Mouse (Mus musculus): ENCODE measurements around the gene H2-Q10. TPM values are rescaled to one million over a fixed set of nuclear protein-coding genes. Genes with fewer than 3 reads are reported as not detected.

The H2-Q10 gene
- polyA plus RNA-seq, 1 experiment from 2014 or later = 0.72 TPM

- H3K4me3 ChIP-seq (ENCODE audit: low read depth, low read length) = no peak overlapping the region
- DNase-seq (ENCODE audit: low spot score) = no peak
- H3K9ac ChIP-seq (ENCODE audit: low read length) = 0 out of 2 replicates have a peak overlapping the region, but pooled peaks have one; percentile 30
- no peaks in the 10 kb centered on the region for H3K36me3 ChIP-seq (ENCODE audit: control insufficient read depth, insufficient read depth, low read length)
- WGBS = 24% methylated on average over 6 of the region's 6 CpGs
- H3K27ac ChIP-seq (replicated peaks; ENCODE audit: low read depth, low read length) = no peak overlapping the region
- ATAC-seq (ENCODE audit: insufficient number of reproducible peaks, low FRiP score, low TSS enrichment, low read depth) = no peak
- peaks cover 16% of the 10 kb centered on the region for H3K4me1 ChIP-seq (ENCODE audit: control insufficient read depth, insufficient read depth, low read length)
- peak overlapping the region; percentile 84 for H3K4me2 ChIP-seq (ENCODE audit: low read depth, severe bottlenecking)
- no peaks in the 10 kb centered on the region for H3K9me3 ChIP-seq (ENCODE audit: control insufficient read depth, low read length)
- H3K27me3 ChIP-seq (ENCODE audit: control insufficient read depth, insufficient read depth, low read length) = no peaks in the 10 kb centered on the region
These were observed 44.9 kb downstream of the H2-Q10 start for GRCm38 (mm10) chr17:35514756-35515155.

- Histone ChIP-seq H3K4me1 (ENCODE audit: control insufficient read depth, insufficient read depth, low read length) (peaks cover 16% of the 10 kb centered on the region), H3K27me3 (ENCODE audit: control insufficient read depth, insufficient read depth, low read length) (no peaks in the 10 kb centered on the region), H3K4me2 (ENCODE audit: low read depth, severe bottlenecking) (peak overlapping the region; percentile 84), H3K27ac (replicated peaks; ENCODE audit: low read depth, low read length) (no peak overlapping the region), H3K4me3 (ENCODE audit: low read depth, low read length) (peak overlapping the region; percentile 57), H3K9me3 (ENCODE audit: control insufficient read depth, low read length) (no peaks in the 10 kb centered on the region), H3K36me3 (ENCODE audit: control insufficient read depth, insufficient read depth, low read length) (peaks cover 3% of the 10 kb centered on the region; the same call in 1 of the 2 replicates), H3K9ac (ENCODE audit: low read length) (peak overlapping the region; percentile 57)
- WGBS = 6% methylated on average over 25 of the region's 25 CpGs
- DNase-seq (ENCODE audit: low spot score) (peak; percentile 64), ATAC-seq (ENCODE audit: insufficient number of reproducible peaks, low FRiP score, low TSS enrichment, low read depth) (no peak; the same call in 1 of the 2 replicates)
These were observed 46.2 kb downstream of the H2-Q10 start for GRCm38 (mm10) chr17:35515911-35516640.

- no peaks in the 10 kb centered on the region for H3K9me3 ChIP-seq (ENCODE audit: control insufficient read depth, low read length)
- H3K4me2 ChIP-seq (ENCODE audit: low read depth, severe bottlenecking) = peak within 1 kb of the TSS; percentile 84
- peaks cover 3% of the 10 kb centered on the region; the same call in 1 of the 2 replicates for H3K36me3 ChIP-seq (ENCODE audit: control insufficient read depth, insufficient read depth, low read length)
- peak within 1 kb of the TSS; percentile 57 for H3K9ac ChIP-seq (ENCODE audit: low read length)
- H3K4me3 ChIP-seq (ENCODE audit: low read depth, low read length) = peak within 1 kb of the TSS; percentile 57
- under 1% methylated on average over 67 of the region's 67 CpGs for WGBS
- ATAC-seq (ENCODE audit: insufficient number of reproducible peaks, low FRiP score, low TSS enrichment, low read depth) (peak; percentile 94), DNase-seq (ENCODE audit: low spot score) (peak; percentile 98)
- H3K27me3 ChIP-seq (ENCODE audit: control insufficient read depth, insufficient read depth, low read length) = no peaks in the 10 kb centered on the region
- peaks cover 16% of the 10 kb centered on the region for H3K4me1 ChIP-seq (ENCODE audit: control insufficient read depth, insufficient read depth, low read length)
- H3K27ac ChIP-seq (replicated peaks; ENCODE audit: low read depth, low read length) = 0 out of 2 replicates have a peak within 1 kb of the TSS, but pooled peaks have one; percentile 39
These were observed 47.0 kb downstream of the H2-Q10 start, which contains the start of the genes Tcf19 and Cchcr1 for GRCm38 (mm10) chr17:35516652-35517500. Tcf19 (minus strand) TSS chr17:35516824. Cchcr1 (plus strand) TSS chr17:35517100.

- Histone ChIP-seq H3K27me3 (ENCODE audit: control insufficient read depth, insufficient read depth, low read length) (no peaks in the 10 kb centered on the region), H3K4me3 (ENCODE audit: low read depth, low read length) (peak overlapping the region; percentile 57), H3K9ac (ENCODE audit: low read length) (peak overlapping the region; percentile 55), H3K27ac (replicated peaks; ENCODE audit: low read depth, low read length) (no peak overlapping the region), H3K4me1 (ENCODE audit: control insufficient read depth, insufficient read depth, low read length) (peaks cover 16% of the 10 kb centered on the region), H3K36me3 (ENCODE audit: control insufficient read depth, insufficient read depth, low read length) (peaks cover 3% of the 10 kb centered on the region; the same call in 1 of the 2 replicates), H3K4me2 (ENCODE audit: low read depth, severe bottlenecking) (peak overlapping the region; percentile 84), H3K9me3 (ENCODE audit: control insufficient read depth, low read length) (no peaks in the 10 kb centered on the region)
- DNase-seq (ENCODE audit: low spot score) (no peak), ATAC-seq (ENCODE audit: insufficient number of reproducible peaks, low FRiP score, low TSS enrichment, low read depth) (no peak)
- WGBS = 12% methylated on average over 12 of the region's 12 CpGs
These were observed 47.6 kb downstream of the H2-Q10 start for GRCm38 (mm10) chr17:35517526-35517925.

Other genes with a start within 250 kb of the H2-Q10 start
- not detected in 2 replicates for gene Gm16181, start 249.3 kb upstream of the H2-Q10 start, polyA plus RNA-seq (2014; fragmentation: Nextera tagmentation; extraction: Ambion mirVana)
- gene Atp6v1g2, start 236.4 kb upstream of the H2-Q10 start, polyA plus RNA-seq (2014; fragmentation: Nextera tagmentation; extraction: Ambion mirVana) = 3.9 and 5.9 TPM in 2 replicates
- 4.0 and 4.6 TPM in 2 replicates for gene Nfkbil1, start 234.3 kb upstream of the H2-Q10 start, polyA plus RNA-seq (2014; fragmentation: Nextera tagmentation; extraction: Ambion mirVana)
- 739 and 748 TPM in 2 replicates for gene Ddx39b, start 228.3 kb upstream of the H2-Q10 start, polyA plus RNA-seq (2014; fragmentation: Nextera tagmentation; extraction: Ambion mirVana)
- gene H2-D1, start 207.4 kb upstream of the H2-Q10 start, polyA plus RNA-seq (2014; fragmentation: Nextera tagmentation; extraction: Ambion mirVana) = 15.7 and 16.3 TPM in 2 replicates
- not detected in 2 replicates for gene H2-Q1, start 149.7 kb upstream of the H2-Q10 start, polyA plus RNA-seq (2014; fragmentation: Nextera tagmentation; extraction: Ambion mirVana)
- 0.16 and 0.31 TPM in 2 replicates for gene H2-Q2, start 127.8 kb upstream of the H2-Q10 start, polyA plus RNA-seq (2014; fragmentation: Nextera tagmentation; extraction: Ambion mirVana)
- gene H2-Q4, start 90.5 kb upstream of the H2-Q10 start, polyA plus RNA-seq (2014; fragmentation: Nextera tagmentation; extraction: Ambion mirVana) = 3.6 and 4.0 TPM in 2 replicates
- gene H2-Q6, start 45.2 kb upstream of the H2-Q10 start, polyA plus RNA-seq (2014; fragmentation: Nextera tagmentation; extraction: Ambion mirVana) = 2.5 and 3.1 TPM in 2 replicates
- gene H2-Q7, start 30.9 kb upstream of the H2-Q10 start, polyA plus RNA-seq (2014; fragmentation: Nextera tagmentation; extraction: Ambion mirVana) = 23.3 and 25.7 TPM in 2 replicates
- 0.11 TPM in 1 of 2 replicates, not detected in the other for gene Pou5f1, start 35.9 kb downstream of the H2-Q10 start, polyA plus RNA-seq (2014; fragmentation: Nextera tagmentation; extraction: Ambion mirVana)
- 53.9 and 65.0 TPM in 2 replicates for gene Tcf19, start 46.7 kb downstream of the H2-Q10 start, polyA plus RNA-seq (2014; fragmentation: Nextera tagmentation; extraction: Ambion mirVana)
- gene Cchcr1, start 47.0 kb downstream of the H2-Q10 start, polyA plus RNA-seq (2014; fragmentation: Nextera tagmentation; extraction: Ambion mirVana) = 13.2 and 13.6 TPM in 2 replicates
- gene Psors1c2, start 63.1 kb downstream of the H2-Q10 start, polyA plus RNA-seq (2014; fragmentation: Nextera tagmentation; extraction: Ambion mirVana) = 0.72 and 1.1 TPM in 2 replicates
- gene Cdsn, start 82.0 kb downstream of the H2-Q10 start, polyA plus RNA-seq (2014; fragmentation: Nextera tagmentation; extraction: Ambion mirVana) = not detected in 2 replicates
- gene 2300002M23Rik, start 97.4 kb downstream of the H2-Q10 start, polyA plus RNA-seq (2014; fragmentation: Nextera tagmentation; extraction: Ambion mirVana) = not detected in 2 replicates
- gene Sfta2, start 131.5 kb downstream of the H2-Q10 start, polyA plus RNA-seq (2014; fragmentation: Nextera tagmentation; extraction: Ambion mirVana) = not detected in 2 replicates
- gene Gm9573, start 156.5 kb downstream of the H2-Q10 start, polyA plus RNA-seq (2014; fragmentation: Nextera tagmentation; extraction: Ambion mirVana) = not detected in 2 replicates
- not detected in 2 replicates for gene Mucl3, start 173.6 kb downstream of the H2-Q10 start, polyA plus RNA-seq (2014; fragmentation: Nextera tagmentation; extraction: Ambion mirVana)
- 17.6 and 17.9 TPM in 2 replicates for gene Vars2, start 197.5 kb downstream of the H2-Q10 start, polyA plus RNA-seq (2014; fragmentation: Nextera tagmentation; extraction: Ambion mirVana)
- 56.7 and 57.0 TPM in 2 replicates for gene Gtf2h4, start 203.7 kb downstream of the H2-Q10 start, polyA plus RNA-seq (2014; fragmentation: Nextera tagmentation; extraction: Ambion mirVana)
- 14.7 and 17.6 TPM in 2 replicates for gene Ddr1, start 234.5 kb downstream of the H2-Q10 start, polyA plus RNA-seq (2014; fragmentation: Nextera tagmentation; extraction: Ambion mirVana)

Data from limb, embryonic 11.5 days (tissue).